Mouse (Mus musculus): ENCODE data around the gene Dap.

- TF ChIP-seq CTCF (IDR thresholded peaks at IDR 0.05; ENCODE audit: control insufficient read depth, insufficient read depth, insufficient replicate concordance, low read depth, low read length) (no peak), POLR2A (IDR thresholded peaks at IDR 0.05; ENCODE audit: control insufficient read depth, low read depth, low read length) (no peak)
Observed at GRCm38 (mm10) chr15:31279120-31279519, 55.0 kb downstream of the Dap start.

Measured in testis, adult 2 months (tissue).